Mouse (Mus musculus): ENCODE data around the gene Akap5. TPM values are rescaled to one million over a fixed set of nuclear protein-coding genes. Genes with fewer than 3 reads are reported as not detected.

The Akap5 gene
- polyA plus RNA-seq, 1 experiment from 2014 or later, result 0.38 TPM

DNA sequence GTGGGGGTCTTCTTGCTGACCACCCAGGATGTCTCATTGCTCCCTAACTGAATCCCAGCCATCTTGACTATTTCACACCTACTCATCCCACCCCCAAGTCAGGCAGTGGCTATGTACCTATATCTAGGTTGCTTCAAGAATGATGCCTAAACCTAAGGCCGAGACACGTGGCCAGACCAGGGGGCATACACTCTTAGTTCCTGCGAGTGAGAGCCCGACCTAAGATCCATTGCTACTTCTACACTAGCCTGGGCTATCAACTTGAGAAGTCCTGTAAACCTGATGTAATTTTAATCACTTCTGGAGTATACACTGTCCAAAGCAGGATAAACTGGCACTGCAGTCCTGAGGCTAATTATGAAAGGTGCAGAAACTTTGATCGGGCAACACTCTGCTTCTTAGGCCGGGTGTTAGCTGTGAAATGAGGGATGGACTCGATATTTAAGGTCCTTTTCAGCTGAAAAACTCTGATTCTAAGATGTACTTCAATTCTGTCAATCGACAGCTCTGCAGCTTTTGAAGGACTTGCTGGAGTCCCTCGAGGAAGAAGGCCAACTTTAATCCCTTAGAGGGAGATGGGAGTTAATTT lies 43.6 kb downstream of the Akap5 start:
- peak; percentile 13 for DNase-seq (ENCODE audit: low spot score)

DNA sequence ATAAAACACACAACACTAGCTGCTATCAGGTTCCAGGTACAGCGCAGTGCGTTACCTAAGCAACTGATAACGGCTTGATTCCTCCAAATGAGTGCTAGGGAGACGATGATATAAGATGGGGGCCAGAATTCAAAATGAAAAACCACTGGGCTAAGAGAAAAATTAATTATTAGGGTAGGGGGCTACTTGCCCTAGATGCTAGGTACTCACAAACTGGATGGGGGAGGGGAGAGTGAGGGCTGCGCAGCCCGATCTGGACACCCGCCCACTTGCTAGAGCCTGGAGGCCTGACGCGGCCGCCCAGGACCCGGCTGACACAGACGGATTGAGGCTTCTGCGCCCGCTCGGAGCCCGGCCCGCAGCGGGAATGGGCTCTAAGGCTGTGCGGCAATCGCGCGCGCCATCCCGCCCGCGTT lies 44.1 kb downstream of the Akap5 start:
- DNase-seq (ENCODE audit: low spot score), result peak; percentile 45

DNA sequence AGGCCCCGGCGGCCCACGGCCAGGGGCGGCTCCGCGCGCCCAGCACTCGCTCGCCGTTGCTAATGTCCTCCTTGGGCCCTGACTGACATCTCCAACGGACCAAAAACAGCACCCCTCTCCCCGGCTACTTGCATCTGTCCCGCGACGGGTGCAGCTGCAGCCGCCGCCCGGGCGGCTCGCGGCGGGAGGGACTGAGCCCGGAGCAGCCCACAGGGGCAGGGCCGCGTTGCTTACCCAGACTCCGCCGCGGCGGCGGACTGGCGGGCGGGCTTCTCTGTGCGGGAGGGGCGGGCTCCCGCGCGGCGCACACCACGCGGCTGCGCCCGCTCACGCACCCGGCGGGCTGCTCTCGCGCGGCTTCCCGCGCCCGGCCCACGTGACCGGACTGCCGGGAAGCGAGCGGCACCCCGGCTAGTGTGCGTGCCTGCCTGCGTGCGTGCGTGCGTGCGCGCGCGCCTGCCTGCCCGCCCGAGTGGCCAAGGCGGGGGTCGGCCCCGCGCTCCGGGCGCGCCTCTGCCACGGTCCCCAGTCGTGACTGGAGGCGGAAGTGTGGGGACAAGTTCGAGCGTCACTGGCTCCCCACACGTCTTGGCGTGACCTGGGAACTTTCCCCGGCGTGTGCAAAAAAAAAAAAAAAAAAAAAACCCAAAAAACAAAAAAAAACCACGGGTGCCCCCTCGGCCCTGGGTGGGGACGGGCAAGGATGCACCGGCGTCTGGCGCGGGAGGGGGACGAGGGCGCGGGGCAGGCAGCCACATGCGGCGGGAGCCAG lies 44.7 kb downstream of the Akap5 start, which contains the start of gene Zbtb25:
TSS of gene Zbtb25 (minus strand) at position 397 of the 772 bp plus-strand sequence.
- peak; percentile 86 for DNase-seq (ENCODE audit: low spot score)

DNA sequence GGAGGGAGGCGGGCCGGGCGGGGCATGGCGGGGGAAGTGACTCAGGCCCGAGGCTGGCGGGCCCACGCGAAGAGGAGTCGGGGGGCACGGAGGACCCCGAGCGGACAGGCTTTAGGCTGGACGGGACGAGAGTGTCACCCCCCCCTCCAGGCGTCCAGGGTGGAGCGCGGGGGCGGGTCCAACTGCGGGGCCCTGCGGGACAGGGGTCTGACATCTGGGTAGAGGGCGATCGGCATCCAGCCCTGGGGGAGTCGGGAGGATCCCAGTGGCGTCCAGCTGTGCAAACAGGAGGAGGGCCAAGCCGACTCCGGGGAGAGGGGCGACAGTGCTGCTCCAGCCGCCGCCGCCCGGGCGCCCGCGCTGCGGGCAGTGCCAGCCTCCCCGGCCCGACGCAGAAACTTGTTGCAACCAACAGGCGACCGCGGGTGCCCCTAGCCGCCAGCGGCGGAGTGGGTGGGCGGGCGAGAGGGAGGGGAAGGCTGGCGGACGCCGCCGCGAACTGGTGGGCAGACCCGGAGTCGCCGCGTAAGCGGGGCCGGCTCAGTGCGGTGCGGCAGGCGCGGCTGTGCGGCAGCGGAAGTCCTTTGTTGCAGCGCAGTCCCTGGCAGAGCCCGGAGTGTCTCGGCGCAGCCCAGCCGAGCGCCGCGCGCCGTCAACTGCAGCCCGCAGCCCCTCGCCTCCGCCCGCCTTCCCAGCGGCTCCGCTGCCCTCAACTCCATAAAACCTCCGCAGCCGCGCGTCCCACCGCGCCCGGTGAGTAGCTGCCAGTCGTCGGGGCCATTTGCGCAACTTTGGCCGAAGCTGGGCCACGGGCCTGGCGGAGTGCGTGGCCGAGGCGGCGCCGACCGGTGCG lies 45.5 kb downstream of the Akap5 start, which contains the start of gene Zbtb1:
TSS of gene Zbtb1 (plus strand) at position 289 of the 853 bp plus-strand sequence.
- DNase-seq (ENCODE audit: low spot score), result peak; percentile 81

DNA sequence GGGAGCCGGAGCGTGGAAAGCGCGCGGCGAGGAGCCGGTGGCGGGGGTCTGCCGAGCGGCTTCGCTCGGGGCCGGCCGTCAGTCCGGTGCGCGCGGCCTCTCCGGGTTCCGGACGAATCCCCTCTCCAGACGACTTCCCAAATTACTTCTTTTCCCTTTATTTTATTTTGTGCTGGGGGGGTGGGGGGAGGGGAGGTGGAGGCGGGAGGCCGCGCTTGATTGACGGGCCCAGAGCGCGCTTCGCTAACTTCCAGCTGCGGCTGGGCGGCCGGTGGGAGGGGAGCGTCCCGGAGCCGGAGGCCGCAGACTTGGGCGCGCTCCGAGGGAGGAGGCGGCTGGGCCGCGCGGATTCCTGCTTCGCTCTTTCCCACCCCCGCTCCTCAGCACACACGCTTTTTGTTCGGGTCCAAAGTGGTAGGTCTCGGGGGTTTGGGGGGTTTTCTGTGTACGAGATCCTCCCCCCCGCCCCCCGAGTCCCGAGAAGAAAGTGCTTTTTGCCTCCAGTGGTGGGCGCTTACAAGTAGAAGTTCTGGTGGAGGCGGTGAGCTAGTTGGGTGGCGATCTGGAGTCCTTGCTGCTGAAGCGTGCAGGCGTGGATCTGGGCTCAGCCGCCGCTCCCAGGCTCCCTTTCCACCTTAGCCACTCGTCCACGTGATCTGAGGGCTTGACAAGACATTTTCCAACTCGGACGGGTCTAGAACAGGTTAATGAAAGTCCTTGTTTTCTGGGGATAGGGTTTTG lies 46.3 kb downstream of the Akap5 start:
- peak; percentile 78 for DNase-seq (ENCODE audit: low spot score)

DNA sequence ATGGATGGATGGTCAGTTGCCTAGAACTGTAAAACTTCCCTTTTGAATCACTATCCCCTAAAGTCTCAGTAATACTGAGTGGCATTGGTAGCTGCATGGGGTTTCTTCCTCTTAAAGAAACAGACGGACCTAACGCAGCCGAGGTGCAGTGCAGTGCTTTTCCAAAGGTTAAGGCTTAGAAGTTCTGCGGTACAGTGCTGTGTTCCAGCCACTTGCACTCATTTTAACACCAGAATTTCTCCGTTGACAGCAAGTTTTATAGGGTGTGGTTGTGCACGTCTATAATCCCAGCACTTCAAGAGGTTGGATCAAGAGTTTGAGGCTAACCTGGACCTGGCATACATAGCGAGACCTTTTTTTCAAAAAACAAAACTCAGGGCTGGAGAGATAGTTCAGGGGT lies 47.4 kb downstream of the Akap5 start:
- DNase-seq (ENCODE audit: low spot score), result peak; percentile 16

DNA sequence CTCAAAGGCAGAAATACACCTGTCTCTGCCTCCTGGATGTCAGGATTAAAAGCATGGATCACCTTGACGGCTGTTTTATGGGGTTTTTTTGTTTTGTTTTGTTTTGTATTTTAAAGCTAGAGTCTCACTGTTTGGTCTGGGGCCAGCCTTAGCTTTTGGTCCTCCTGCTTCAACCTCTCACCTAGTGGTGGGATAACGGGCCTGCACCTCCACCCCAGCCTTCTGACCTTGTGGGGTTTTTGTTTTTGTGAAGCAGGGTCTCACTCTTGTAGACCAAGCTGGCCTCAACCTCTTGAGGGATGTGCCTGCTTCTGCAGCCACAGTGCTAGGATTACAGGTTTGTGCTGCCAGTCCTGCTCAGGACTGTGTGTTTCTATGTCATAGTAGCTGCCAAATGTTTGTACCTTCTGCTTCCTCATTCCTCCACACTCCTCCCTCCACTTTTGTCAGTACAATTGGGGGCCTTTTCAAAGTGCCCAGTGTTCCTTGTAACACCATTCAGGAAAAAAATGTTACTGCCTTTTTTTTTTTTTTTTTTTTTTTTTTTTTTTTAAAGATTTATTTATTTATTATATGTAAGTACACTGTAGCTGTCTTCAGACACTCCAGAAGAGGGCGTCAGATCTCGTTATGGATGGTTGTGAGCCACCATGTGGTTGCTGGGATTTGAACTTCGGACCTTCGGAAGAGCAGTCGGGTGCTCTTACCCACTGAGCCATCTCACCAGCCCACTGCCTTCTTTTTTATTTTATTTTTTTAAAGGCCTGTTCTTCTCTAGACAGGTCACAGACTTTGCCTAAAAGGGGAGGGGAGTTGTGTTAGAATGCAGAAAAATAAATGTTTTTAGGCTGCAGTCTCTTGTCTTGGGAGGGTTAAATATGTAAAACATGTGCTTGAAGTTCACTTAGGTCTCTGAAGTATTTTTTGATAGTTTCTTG lies 48.5 kb downstream of the Akap5 start:
- peak; percentile 52 for DNase-seq (ENCODE audit: low spot score)

DNA sequence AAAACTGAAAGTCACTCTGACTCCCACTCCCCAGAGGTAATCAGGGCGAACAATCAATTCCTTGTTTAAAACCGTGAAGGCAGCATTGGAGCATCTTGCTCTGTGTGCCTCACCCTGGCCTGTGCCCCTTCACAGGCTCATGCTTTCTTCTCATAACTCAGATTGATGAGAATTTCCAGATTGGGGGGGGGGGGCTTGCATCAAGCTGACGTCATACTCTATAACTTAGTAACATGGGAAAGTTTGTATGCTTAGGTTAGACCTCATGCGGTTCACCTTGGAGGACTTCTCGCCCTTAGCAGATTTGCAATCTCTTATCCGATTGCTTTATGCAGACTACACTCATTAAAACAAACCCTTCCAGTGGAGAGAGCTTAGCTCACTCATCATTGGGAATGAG lies 49.3 kb downstream of the Akap5 start:
- DNase-seq (ENCODE audit: low spot score), result no peak

DNA sequence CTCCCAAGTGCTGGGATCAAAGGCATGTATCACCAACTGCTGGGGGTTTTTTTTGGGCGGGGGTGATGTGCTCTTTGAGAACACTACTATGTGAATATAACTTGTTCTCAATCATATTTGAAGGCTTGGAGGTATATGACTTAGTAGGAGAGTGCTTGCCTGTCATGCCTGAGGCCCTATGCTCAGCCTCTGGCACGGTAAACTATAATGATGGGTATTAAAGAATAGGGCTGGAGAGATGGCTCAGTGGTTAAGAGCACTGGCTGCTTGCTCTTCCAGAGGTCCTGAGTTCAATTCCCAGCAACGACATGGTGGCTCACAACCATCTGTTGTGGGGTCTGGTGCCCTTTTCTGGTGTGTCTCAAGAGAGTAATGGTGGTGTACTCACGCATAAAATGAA lies 50.2 kb downstream of the Akap5 start:
- DNase-seq (ENCODE audit: low spot score), result no peak

DNA sequence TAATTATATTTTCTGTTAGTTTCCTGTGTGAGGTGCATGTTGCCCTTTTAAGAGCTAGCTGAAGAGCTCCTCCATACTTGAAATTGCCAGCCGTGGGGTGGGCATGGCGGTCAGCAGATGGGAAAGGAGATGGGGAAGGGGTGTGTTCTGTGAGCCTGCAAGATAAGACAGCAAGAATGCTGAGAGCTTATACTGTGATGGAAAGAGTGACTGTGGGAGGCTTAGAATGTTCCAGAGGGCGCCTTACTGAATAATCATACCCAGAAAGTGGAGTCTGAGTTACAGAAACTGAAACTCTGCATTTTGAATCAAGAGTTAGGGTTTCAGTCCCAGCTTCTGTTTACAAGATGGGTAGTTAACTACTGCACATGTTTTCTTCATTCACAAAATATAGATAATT lies 50.8 kb downstream of the Akap5 start:
- no peak for DNase-seq (ENCODE audit: low spot score)

DNA sequence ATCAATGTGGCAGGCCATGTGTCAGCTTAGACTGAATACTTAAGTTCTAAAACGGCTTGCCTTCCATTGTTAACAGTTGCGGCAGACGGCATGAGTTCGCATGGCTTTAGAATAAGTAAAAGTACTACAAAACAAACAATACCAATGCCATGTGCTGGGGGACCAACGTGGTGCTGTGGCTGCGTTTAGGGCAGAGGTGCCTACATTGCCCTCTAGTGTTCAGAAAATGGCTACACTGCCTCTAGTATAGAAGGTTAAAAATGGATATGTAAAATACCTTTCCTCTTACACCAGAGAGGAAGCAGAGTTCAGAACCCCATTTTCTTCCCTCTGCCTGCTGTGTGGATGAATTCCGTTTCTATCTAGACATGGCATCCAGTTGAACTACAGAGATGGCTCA lies 52.0 kb downstream of the Akap5 start:
- peak; percentile 76 for DNase-seq (ENCODE audit: low spot score)

DNA sequence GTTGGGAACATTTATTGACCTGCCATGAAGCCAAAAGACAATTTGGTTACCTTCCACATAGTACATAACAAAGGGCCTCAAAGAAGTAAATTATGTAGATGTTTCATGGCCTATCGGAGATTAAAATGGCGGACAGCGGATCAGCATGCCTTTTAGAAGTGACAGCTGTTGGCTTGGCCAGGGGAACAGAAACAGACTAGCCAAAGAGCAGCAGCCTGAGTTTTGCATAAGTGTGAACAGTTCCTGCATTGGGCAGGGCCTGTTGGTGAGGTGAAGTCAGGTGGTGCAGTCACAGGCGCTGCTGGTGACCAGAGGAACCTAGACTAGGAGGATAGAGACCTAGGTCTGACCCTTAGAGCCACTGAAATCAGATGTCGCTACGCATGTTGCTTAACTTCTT lies 52.4 kb downstream of the Akap5 start:
- DNase-seq (ENCODE audit: low spot score), result no peak

DNA sequence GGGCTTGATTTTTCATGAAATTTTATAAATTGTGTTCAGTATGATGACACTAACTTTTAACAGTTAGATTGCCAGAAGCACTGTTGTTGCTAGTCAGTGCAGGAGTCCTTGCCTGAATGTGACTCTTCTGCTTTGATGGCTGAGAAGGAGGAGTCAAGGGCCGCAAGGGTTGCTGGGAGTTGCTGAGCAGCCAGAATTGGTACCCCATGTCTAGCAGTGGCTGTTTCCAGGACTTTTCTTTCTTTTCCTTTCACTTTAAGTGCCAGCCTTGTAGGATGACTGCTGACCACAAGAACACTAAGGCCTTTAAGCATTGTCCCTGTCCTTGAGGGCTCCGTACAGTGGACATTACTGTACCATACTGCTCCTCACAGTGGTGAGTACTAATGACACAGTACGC lies 53.0 kb downstream of the Akap5 start:
- DNase-seq (ENCODE audit: low spot score), result no peak

DNA sequence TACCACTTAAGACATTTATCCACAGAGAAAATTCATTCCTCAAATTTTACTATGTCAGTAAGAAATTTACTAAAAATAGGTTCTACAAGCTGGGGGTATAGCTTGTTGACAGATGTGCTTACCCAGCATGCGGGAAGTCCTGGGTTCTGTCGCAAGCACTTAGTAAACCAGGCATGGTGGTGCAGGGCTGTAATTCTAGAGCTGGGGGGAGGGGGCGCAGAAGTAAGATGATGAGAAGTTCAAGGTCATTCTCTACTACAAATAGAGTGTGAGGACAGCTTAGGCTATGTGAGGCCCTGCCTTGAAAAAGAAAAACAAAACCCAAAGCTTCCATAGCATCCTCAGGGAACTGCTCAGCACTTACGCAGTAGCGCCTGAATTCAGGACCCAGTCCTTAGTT lies 53.9 kb downstream of the Akap5 start:
- DNase-seq (ENCODE audit: low spot score), result no peak

DNA sequence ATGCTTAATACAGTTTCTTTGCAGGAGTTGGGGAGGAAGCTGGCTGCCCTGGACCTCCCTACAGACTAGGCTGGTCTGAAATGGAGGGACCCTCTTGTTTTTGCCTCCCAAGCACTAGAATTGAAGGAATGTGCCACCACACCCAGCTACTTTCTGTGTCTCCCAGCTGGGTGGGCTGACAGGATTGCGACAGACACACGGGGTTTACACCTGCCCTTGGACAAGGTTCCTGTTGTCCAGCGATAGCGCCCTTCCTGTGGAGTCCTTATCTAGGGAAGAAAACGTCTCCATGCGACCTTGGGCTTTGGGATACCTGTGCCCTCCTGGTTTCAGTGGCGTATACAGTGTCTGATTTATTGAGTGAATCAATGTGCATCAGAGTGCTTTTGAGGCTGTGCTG lies 55.5 kb downstream of the Akap5 start:
- no peak for DNase-seq (ENCODE audit: low spot score)

Other genes starting within 250 kb of the Akap5 start
- gene Esr2, start 147.6 kb upstream of the Akap5 start, polyA plus RNA-seq (2015; fragmentation: Nextera tagmentation; extraction: Ambion mirVana), result 0.05 TPM in 1 of 2 replicates, not detected in the other
- 0.06 TPM in 1 of 2 replicates, not detected in the other for gene Tex21, start 78.1 kb upstream of the Akap5 start, polyA plus RNA-seq (2015; fragmentation: Nextera tagmentation; extraction: Ambion mirVana)
- gene Mthfd1, start 69.6 kb upstream of the Akap5 start, polyA plus RNA-seq (2015; fragmentation: Nextera tagmentation; extraction: Ambion mirVana), result 57.6 and 65.8 TPM in 2 replicates
- gene Zbtb25, start 44.7 kb downstream of the Akap5 start, polyA plus RNA-seq (2015; fragmentation: Nextera tagmentation; extraction: Ambion mirVana), result 27.0 and 28.8 TPM in 2 replicates
- 13.9 and 15.5 TPM in 2 replicates for gene Zbtb1, start 45.4 kb downstream of the Akap5 start, polyA plus RNA-seq (2015; fragmentation: Nextera tagmentation; extraction: Ambion mirVana)
- gene Hspa2, start 79.3 kb downstream of the Akap5 start, polyA plus RNA-seq (2015; fragmentation: Nextera tagmentation; extraction: Ambion mirVana), result 3.5 and 4.2 TPM in 2 replicates
- 0.26 and 0.32 TPM in 2 replicates for gene Ppp1r36, start 92.6 kb downstream of the Akap5 start, polyA plus RNA-seq (2015; fragmentation: Nextera tagmentation; extraction: Ambion mirVana)
- 3.3 and 4.7 TPM in 2 replicates for gene Plekhg3, start 206.0 kb downstream of the Akap5 start, polyA plus RNA-seq (2015; fragmentation: Nextera tagmentation; extraction: Ambion mirVana)

Measured in thymus, postnatal 0 days (tissue).